Mouse (Mus musculus): Measurements from ENCODE around the gene Clybl. TPM values are rescaled to one million over a fixed set of nuclear protein-coding genes. Genes with fewer than 3 reads are reported as not detected.

Gene Clybl
- total and polyA plus RNA-seq, 2 experiments from 2014 or later = 10.6 to 21.0 TPM

DNA sequence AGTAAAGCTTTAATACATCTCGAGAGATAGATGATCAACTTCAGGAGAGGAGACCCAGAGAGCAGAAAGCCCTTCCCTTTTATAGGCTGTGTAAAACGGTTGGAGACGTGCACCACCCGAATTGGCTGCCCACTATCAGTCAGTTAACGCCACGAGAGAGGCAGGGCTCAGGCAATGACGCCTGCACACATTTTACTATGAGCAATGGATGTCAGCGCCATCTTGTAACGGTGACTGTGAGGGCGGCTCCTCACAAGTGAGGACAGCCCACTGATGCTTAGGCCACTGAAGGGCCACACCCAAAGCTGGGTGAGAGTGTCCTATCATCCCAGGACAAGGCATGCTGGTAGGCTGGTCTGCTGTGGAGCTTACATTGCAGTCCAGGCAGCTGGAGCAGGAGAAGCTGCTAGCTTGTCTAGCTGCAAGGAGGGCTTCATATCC is 41.5 kb downstream of the Clybl start:
- Histone ChIP-seq H3K4me3 (ENCODE audit: low read depth, low read length) (no peak overlapping the region), H3K4me2 (ENCODE audit: low read depth) (no peak overlapping the region), H3K27me3 (ENCODE audit: insufficient read depth, low read length) (peaks cover 31% of the 10 kb centered on the region), H3K9ac (no peak overlapping the region), H3K36me3 (ENCODE audit: insufficient read depth) (no peaks in the 10 kb centered on the region), H3K9me3 (ENCODE audit: low read length) (no peaks in the 10 kb centered on the region), H3K27ac (ENCODE audit: low read depth, low read length) (no peak overlapping the region), H3K4me1 (ENCODE audit: insufficient read depth) (no peaks in the 10 kb centered on the region)
- no peak for DNase-seq
- 82% methylated on average over 10 of the region's 10 CpGs for WGBS
- no peak; the same call in 1 of the 2 replicates for ATAC-seq
- TF ChIP-seq CTCF (IDR thresholded peaks at IDR 0.05; ENCODE audit: low read depth) = no peak

DNA sequence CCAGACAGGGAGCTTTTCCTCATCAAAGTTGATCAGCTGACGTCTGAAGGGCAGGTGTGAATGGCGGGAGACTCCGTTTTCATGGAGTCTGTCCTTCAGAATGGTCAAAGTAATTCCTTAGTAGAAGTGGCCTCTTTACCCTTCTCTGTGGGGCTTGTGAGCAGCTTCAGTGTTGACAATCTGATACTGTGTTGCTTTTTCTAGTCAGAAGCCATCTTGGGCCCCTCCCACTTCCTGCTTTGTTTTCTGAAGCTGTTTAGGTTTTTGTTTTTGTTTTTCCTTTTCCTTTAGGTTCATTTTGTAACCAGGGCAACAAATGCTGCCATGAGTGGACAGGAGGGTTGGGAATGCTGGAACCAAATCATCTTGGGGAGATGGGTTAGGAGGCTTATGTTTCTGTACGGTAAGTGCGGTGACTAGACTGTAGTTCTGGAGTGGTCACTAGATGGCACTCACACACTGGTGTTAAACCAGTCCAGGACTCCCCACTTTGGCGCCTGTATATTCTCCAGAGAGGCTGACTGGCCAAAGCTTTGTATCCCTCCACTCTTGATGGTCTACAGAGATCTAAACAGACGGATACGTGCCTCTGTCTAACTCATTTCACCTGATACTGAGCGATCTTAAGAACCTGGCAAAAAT is 42.1 kb downstream of the Clybl start:
- 23% methylated on average over 9 of the region's 9 CpGs for WGBS
- DNase-seq (peak; percentile 94), ATAC-seq (peak; percentile 95)
- Histone ChIP-seq H3K4me3 (ENCODE audit: low read depth, low read length) (no peak overlapping the region), H3K4me2 (ENCODE audit: low read depth) (peak overlapping the region; percentile 17; the same call in 1 of the 2 replicates), H3K27ac (ENCODE audit: low read depth, low read length) (no peak overlapping the region), H3K36me3 (ENCODE audit: insufficient read depth) (no peaks in the 10 kb centered on the region), H3K27me3 (ENCODE audit: insufficient read depth, low read length) (peaks cover 31% of the 10 kb centered on the region), H3K9ac (no peak overlapping the region), H3K4me1 (ENCODE audit: insufficient read depth) (no peaks in the 10 kb centered on the region), H3K9me3 (ENCODE audit: low read length) (no peaks in the 10 kb centered on the region)
- peak; percentile 94 for TF ChIP-seq CTCF (IDR thresholded peaks at IDR 0.05; ENCODE audit: low read depth)

DNA sequence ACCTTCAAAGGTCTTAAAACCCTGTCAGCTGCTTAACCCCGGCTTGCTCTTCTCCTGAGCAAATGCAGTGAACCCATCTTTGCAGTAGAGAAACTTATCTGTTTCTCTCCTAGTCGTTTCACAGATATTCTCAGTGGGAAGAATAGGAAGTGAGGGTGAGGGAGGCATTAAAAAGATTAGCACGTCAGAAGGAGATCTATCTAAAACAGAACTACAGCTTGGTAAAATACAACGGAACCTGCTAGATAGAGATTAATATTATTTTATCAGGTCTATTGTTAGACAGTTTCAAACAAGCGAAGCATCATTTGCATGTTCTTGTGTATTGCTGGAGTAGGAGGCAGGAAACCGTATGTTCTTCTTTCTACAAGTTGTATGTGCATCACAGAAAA is 42.6 kb downstream of the Clybl start:
- no peaks in the 10 kb centered on the region for H3K36me3 ChIP-seq (ENCODE audit: insufficient read depth)
- WGBS = 42% methylated on average over 6 of the region's 6 CpGs
- H3K4me2 ChIP-seq (ENCODE audit: low read depth) = peak overlapping the region; percentile 17; the same call in 1 of the 2 replicates
- no peak for DNase-seq
- no peak for TF ChIP-seq CTCF (IDR thresholded peaks at IDR 0.05; ENCODE audit: low read depth)
- H3K27ac ChIP-seq (ENCODE audit: low read depth, low read length) = no peak overlapping the region
- H3K27me3 ChIP-seq (ENCODE audit: insufficient read depth, low read length) = peaks cover 35% of the 10 kb centered on the region
- H3K9me3 ChIP-seq (ENCODE audit: low read length) = no peaks in the 10 kb centered on the region
- H3K4me1 ChIP-seq (ENCODE audit: insufficient read depth) = no peaks in the 10 kb centered on the region
- H3K4me3 ChIP-seq (ENCODE audit: low read depth, low read length) = no peak overlapping the region
- no peak overlapping the region for H3K9ac ChIP-seq
- ATAC-seq = peak; percentile 30

DNA sequence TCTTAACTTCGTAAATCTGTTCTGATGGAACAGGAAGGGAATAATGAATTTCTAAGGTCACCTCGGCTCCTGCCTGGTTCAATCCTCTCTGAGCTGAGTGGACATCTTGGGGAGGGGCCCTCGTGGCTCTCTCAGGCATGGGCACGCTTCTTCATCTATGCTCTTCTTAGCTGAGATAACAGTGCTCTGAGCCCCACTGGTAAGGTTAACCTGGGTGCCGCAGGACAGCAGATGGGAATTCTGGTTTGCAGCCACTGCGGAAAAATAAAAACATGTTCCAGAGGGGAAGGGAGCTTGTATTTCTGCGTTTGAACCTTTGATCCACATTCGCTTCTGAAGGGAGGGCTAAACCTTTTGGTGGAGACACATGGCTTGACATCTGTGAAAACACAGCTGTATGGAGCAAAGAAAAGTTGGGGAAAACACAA is 43.0 kb downstream of the Clybl start:
- DNase-seq = peak; percentile 3
- H3K9me3 ChIP-seq (ENCODE audit: low read length) = no peaks in the 10 kb centered on the region
- peaks cover 39% of the 10 kb centered on the region for H3K27me3 ChIP-seq (ENCODE audit: insufficient read depth, low read length)
- ATAC-seq = no peak
- no peak overlapping the region for H3K27ac ChIP-seq (ENCODE audit: low read depth, low read length)
- no peak overlapping the region for H3K4me3 ChIP-seq (ENCODE audit: low read depth, low read length)
- 51% methylated on average over 8 of the region's 8 CpGs for WGBS
- H3K4me1 ChIP-seq (ENCODE audit: insufficient read depth) = no peaks in the 10 kb centered on the region
- H3K4me2 ChIP-seq (ENCODE audit: low read depth) = no peak overlapping the region
- no peak for TF ChIP-seq CTCF (IDR thresholded peaks at IDR 0.05; ENCODE audit: low read depth)
- no peaks in the 10 kb centered on the region for H3K36me3 ChIP-seq (ENCODE audit: insufficient read depth)
- no peak overlapping the region for H3K9ac ChIP-seq

DNA sequence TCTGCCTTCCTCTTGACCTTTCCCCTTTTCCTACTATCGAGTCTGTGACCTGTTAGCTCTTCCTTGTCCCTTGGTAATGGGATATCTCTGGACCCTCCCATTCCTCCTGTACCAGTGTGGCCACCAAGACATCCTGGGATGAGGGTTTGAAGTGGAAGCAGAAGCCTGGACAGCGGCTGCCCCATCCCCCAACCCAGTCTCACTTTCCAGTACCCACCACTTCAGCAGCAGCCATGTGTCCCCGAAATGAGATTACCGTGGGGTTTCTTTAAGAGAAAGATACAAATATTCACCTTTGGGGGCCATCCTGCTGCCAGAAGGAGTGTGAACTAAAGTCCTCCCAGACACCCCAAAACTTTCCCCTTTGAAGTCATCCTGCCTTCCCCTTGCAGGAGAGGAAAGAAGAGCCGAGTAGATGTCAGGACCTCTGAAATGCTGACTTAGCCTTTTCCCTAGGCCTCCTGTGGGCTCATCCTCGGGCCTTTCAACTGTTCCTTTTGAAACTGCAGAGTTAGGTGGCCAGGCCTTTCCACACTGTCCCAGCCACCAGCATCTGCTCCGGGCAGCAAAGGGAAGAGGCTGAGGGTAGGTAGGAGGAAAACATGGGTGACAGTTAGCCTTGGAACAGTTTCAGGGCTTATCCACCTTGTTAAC is 44.1 kb downstream of the Clybl start:
- Histone ChIP-seq H3K4me1 (ENCODE audit: insufficient read depth) (no peaks in the 10 kb centered on the region), H3K27ac (ENCODE audit: low read depth, low read length) (no peak overlapping the region), H3K9ac (no peak overlapping the region), H3K4me2 (ENCODE audit: low read depth) (no peak overlapping the region), H3K4me3 (ENCODE audit: low read depth, low read length) (no peak overlapping the region), H3K9me3 (ENCODE audit: low read length) (no peaks in the 10 kb centered on the region), H3K27me3 (ENCODE audit: insufficient read depth, low read length) (peaks cover 49% of the 10 kb centered on the region), H3K36me3 (ENCODE audit: insufficient read depth) (no peaks in the 10 kb centered on the region)
- no peak for TF ChIP-seq CTCF (IDR thresholded peaks at IDR 0.05; ENCODE audit: low read depth)
- 36% methylated on average over 7 of the region's 7 CpGs for WGBS
- ATAC-seq = no peak
- no peak for DNase-seq

DNA sequence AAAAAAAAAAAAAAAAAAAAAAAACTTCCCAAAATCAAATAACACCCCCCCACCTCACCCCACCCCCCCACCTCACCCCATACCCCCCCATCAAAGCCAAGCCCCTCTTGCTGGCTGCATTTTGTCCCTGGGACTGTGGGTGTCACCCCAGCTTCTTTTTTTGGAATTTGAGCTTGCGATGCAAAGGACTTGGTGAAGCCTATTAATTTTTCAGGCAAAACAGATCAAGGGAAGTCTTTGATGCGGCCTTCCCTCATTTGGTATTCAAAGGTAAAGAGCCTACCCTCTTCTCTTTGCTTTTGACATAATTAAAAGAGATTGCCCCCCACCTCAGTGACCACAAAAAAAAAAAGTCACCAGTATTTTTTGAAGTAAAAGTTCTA is 44.6 kb downstream of the Clybl start:
- Histone ChIP-seq H3K4me1 (ENCODE audit: insufficient read depth) (no peaks in the 10 kb centered on the region), H3K9ac (no peak overlapping the region), H3K27ac (ENCODE audit: low read depth, low read length) (no peak overlapping the region), H3K4me2 (ENCODE audit: low read depth) (no peak overlapping the region), H3K36me3 (ENCODE audit: insufficient read depth) (no peaks in the 10 kb centered on the region), H3K27me3 (ENCODE audit: insufficient read depth, low read length) (peaks cover 50% of the 10 kb centered on the region), H3K4me3 (ENCODE audit: low read depth, low read length) (no peak overlapping the region), H3K9me3 (ENCODE audit: low read length) (no peaks in the 10 kb centered on the region)
- 41% methylated on average over 2 of the region's 2 CpGs for WGBS
- no peak for TF ChIP-seq CTCF (IDR thresholded peaks at IDR 0.05; ENCODE audit: low read depth)
- no peak for ATAC-seq
- no peak for DNase-seq

Measured in forebrain, postnatal 0 days (tissue).